Mouse (Mus musculus): ENCODE data around the gene Pctp.

GRCm38 (mm10) chr11:89945159-89945558 is 57.5 kb downstream of the Pctp start:
- TF ChIP-seq CTCF (IDR thresholded peaks at IDR 0.05; ENCODE audit: low read depth, low read length) (no peak), TAL1 (conservative IDR thresholded peaks at IDR 0.05; ENCODE audit: low read depth, low read length) (no peak), POLR2AphosphoS5 (IDR thresholded peaks at IDR 0.05; ENCODE audit: insufficient replicate concordance, low read depth, low read length) (no peak), GATA1 (IDR thresholded peaks at IDR 0.05; ENCODE audit: borderline replicate concordance, low read length) (no peak), GATA2 (IDR thresholded peaks at IDR 0.05; ENCODE audit: borderline replicate concordance, low read depth, low read length) (no peak)

All from G1E (cell line).